In genomic region chr16:30697209-30697608, GRCm38 (mm10) we compare ENCODE assay signal across 19 mouse cellular contexts.
A peak's percentile ranks its signal among the peaks of the same experiment; 100 is the strongest.
DNase-seq lines count a peak whose midpoint lies in the region; ATAC-seq and TF ChIP-seq lines count a peak whose summit lies in the region.
"Had no signal": no experiment of that assay in that cellular context is flagged by ENCODE, and none has a peak within 500 bp of the region (broad histone marks: within the 10 kb centered on the region; RNA-seq: fewer than 3 reads in every experiment).

No protein-coding gene starts in this region.

- no peaks in the 10 kb centered on the region for H3K9me3 ChIP-seq in forebrain, embryonic 16.5 days (ENCODE audit: control insufficient read depth, low read length)
- no peaks in the 10 kb centered on the region for H3K9me3 ChIP-seq in forebrain, postnatal 0 days (ENCODE audit: low read length)
- H3K9me3 ChIP-seq: embryonic facial prominence, embryonic 10.5 days; embryonic facial prominence, embryonic 12.5 days had no signal

- peaks cover 7% of the 10 kb centered on the region for H3K4me1 ChIP-seq in forebrain, embryonic 16.5 days (replicated peaks; ENCODE audit: control insufficient read depth, insufficient read depth, low read length)
- H3K4me1 ChIP-seq in forebrain, postnatal 0 days (ENCODE audit: insufficient read depth), result peaks cover 7% of the 10 kb centered on the region; the same call in 1 of the 2 replicates

- TF ChIP-seq CTCF in forebrain, postnatal 0 days (IDR thresholded peaks at IDR 0.05; ENCODE audit: low read depth), result no peak

- H3K4me3 ChIP-seq in forebrain, embryonic 16.5 days (replicated peaks; ENCODE audit: low read length), result no peak overlapping the region
- H3K4me3 ChIP-seq in forebrain, postnatal 0 days (ENCODE audit: low read depth, low read length), result no peak overlapping the region
- H3K4me3 ChIP-seq: embryonic facial prominence, embryonic 10.5 days; embryonic facial prominence, embryonic 12.5 days had no signal

- no peak overlapping the region for H3K9ac ChIP-seq in forebrain, embryonic 16.5 days (replicated peaks; ENCODE audit: low read depth, low read length)
- no peak overlapping the region for H3K9ac ChIP-seq in forebrain, postnatal 0 days
- H3K9ac ChIP-seq: embryonic facial prominence, embryonic 12.5 days had no signal

- 82% methylated on average over 4 of the region's 4 CpGs for WGBS in forebrain, embryonic 16.5 days
- WGBS in forebrain, postnatal 0 days, result 76% methylated on average over 4 of the region's 4 CpGs

- no peaks in the 10 kb centered on the region for H3K36me3 ChIP-seq in forebrain, embryonic 16.5 days (ENCODE audit: control insufficient read depth, insufficient read depth)
- H3K36me3 ChIP-seq in forebrain, postnatal 0 days (ENCODE audit: insufficient read depth), result no peaks in the 10 kb centered on the region
- H3K36me3 ChIP-seq: embryonic facial prominence, embryonic 10.5 days; embryonic facial prominence, embryonic 12.5 days had no signal

- DNase-seq in forebrain, postnatal 0 days, result no peak
- peak; percentile 17 to 56 for DNase-seq in left cerebral cortex, adult 18-20 months (ENCODE audit: low spot score in 2 of 2)
- DNase-seq in left cerebral cortex, adult 9 months (ENCODE audit: low spot score in 2 of 2), result no peak
- DNase-seq in right cerebral cortex, adult 18-20 months, result peak; percentile 33
- DNase-seq in right cerebral cortex, postnatal 4 days, result no peak
- DNase-seq in brain, adult 2 months (ENCODE audit: low read depth, low spot score), result peak; percentile 56
- no peak for DNase-seq in lung, adult 18-20 months
- DNase-seq: adrenal gland, adult 2 months; adrenal gland, postnatal 10 days; adrenal gland, postnatal 25 days; cerebellum, adult 11-12 months; cerebellum, adult 2 months; cerebellum, adult 9-10 months; cerebellum, postnatal 10 days; cerebellum, postnatal 25 days had no signal

- no peak overlapping the region for H3K4me2 ChIP-seq in forebrain, embryonic 16.5 days (ENCODE audit: low read length)
- H3K4me2 ChIP-seq in forebrain, postnatal 0 days (ENCODE audit: low read depth), result no peak overlapping the region
- H3K4me2 ChIP-seq: embryonic facial prominence, embryonic 12.5 days had no signal

- peak overlapping the region; percentile 22; the same call in 1 of the 2 replicates for H3K27ac ChIP-seq in forebrain, embryonic 16.5 days (ENCODE audit: low read length)
- no peak overlapping the region for H3K27ac ChIP-seq in forebrain, postnatal 0 days (ENCODE audit: low read depth, low read length)
- H3K27ac ChIP-seq: embryonic facial prominence, embryonic 10.5 days; embryonic facial prominence, embryonic 12.5 days had no signal

- no peaks in the 10 kb centered on the region for H3K27me3 ChIP-seq in forebrain, embryonic 16.5 days (replicated peaks; ENCODE audit: control insufficient read depth, insufficient read depth, low read length)
- H3K27me3 ChIP-seq in forebrain, postnatal 0 days (ENCODE audit: insufficient read depth, low read length), result no peaks in the 10 kb centered on the region
- H3K27me3 ChIP-seq: embryonic facial prominence, embryonic 12.5 days had no signal

- ATAC-seq in forebrain, embryonic 16.5 days, result no peak
- no peak for ATAC-seq in forebrain, postnatal 0 days
- ATAC-seq: forebrain, embryonic 14.5 days had no signal

Comparison
In these comparisons a context has a peak if more than half of its experiments do, and no peak if none do; other contexts are left out.
1. DNase-seq: peak in left cerebral cortex, adult 18-20 months (2 of 2), right cerebral cortex, adult 18-20 months (single experiment) and brain, adult 2 months (single experiment); none in forebrain, postnatal 0 days (single experiment), left cerebral cortex, adult 9 months (0 of 2), right cerebral cortex, postnatal 4 days (single experiment) and lung, adult 18-20 months (0 of 2).